Mouse (Mus musculus) Muller cell, postnatal 12 days (primary cell): ENCODE results near the gene Ppp2r3a.
A peak's percentile ranks its signal among the peaks of the same experiment; 100 is the strongest.

Source experiments
- DNase-seq: peaks from one replicate; pipeline ENCODE4 v3.0.0-alpha.2; 2015; ENCODE audit errors: inconsistent ontology term

Gene Ppp2r3a

GRCm38 (mm10) chr9:101252541-101252940 lies 946 bp upstream of the Ppp2r3a start:
- DNase-seq = no peak

- peak; percentile 92 for DNase-seq
Measured at GRCm38 (mm10) chr9:101250981-101251643, 483 bp downstream of the Ppp2r3a start.

GRCm38 (mm10) chr9:101250486-101250885 lies 1.1 kb downstream of the Ppp2r3a start:
- DNase-seq = peak; percentile 32

GRCm38 (mm10) chr9:101249626-101250025 lies 2.0 kb downstream of the Ppp2r3a start:
- no peak for DNase-seq

- DNase-seq = no peak
Measured at GRCm38 (mm10) chr9:101247541-101247940, 4.1 kb downstream of the Ppp2r3a start.

GRCm38 (mm10) chr9:101245493-101245892 lies 6.1 kb downstream of the Ppp2r3a start:
- DNase-seq = no peak

DNA sequence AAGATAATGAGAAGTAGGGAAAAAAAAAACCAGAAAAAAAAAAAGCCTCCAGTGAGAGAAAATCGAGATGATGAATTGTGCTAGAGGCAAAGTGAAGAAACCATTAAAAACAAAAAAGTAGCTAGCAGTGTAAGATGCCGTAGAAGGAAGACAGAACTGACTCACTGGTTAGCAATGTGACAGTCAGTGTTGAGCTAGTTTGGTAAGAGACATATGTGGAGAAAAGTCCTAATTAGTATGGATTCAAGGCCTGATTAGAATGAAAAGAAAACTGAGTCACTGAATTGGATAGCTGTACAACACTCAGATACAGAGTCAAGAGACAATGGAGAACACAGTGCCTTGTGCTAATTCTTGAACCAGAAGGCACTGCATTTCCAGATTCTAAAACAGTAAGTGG lies 7.9 kb downstream of the Ppp2r3a start:
- DNase-seq = peak; percentile 83

GRCm38 (mm10) chr9:101240161-101240560 lies 11.4 kb downstream of the Ppp2r3a start:
- no peak for DNase-seq

- DNase-seq = no peak
Measured at GRCm38 (mm10) chr9:101235786-101236185, 15.8 kb downstream of the Ppp2r3a start.

GRCm38 (mm10) chr9:101232034-101232433 lies 19.6 kb downstream of the Ppp2r3a start:
- no peak for DNase-seq

GRCm38 (mm10) chr9:101230028-101230427 lies 21.6 kb downstream of the Ppp2r3a start:
- DNase-seq = no peak

- DNase-seq = peak; percentile 53
Measured at GRCm38 (mm10) chr9:101228892-101229291, 22.7 kb downstream of the Ppp2r3a start.

DNA sequence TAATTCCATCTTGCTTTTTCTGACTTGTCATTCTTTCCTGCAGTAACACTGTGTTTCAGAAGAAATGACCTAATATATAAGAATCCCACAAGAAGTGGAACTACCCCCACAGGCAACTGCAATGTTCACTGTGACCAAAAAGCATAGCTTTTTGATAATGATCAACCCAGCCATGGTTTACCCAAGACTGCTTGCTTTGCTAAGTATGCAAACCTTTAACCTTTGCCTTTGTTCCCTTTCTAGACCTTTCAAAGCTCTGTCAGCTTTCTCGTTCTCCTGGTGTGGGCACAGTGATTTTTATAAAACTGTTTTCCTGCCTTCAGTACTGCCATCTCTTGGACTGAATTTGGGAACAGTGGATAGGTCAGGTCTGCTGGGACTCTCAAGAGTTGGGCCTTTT lies 43.6 kb downstream of the Ppp2r3a start:
- DNase-seq = no peak

DNA sequence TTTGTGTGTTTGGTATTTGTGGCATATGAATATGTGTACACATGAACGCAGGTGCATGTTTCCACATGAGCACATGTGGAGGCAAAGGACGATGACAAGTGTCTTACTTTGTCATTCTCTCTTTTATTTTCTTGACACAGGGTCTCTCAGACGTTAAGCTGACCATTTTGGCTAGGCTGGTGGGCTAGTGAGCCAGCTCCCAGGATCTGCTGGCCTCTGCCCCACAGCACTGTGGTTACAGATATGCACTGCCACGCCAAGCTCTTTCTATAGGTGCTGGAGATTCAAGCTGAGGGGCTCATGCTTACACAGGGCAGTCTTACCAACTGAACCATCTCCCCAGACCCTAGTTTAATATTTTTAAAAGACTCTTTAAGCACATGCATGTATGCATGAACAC lies 45.1 kb downstream of the Ppp2r3a start:
- DNase-seq = no peak

DNA sequence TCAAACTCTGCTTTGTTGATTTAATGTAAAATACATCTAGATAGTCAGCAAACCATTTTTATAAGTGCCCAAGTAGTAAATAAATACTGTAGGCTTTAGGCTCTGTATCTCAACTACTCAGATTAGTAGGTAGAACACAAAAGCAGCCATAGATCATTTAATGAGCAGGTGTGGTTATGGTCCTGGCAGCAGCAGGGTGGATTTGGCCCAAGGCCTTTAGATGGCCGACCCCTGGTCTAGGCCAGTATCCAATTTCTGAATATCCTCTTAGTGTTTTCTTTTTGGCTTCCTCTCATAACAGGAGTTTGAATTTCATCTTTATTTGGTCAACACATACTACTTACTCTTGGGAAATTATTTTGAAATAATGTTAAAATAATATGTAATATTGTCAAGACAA lies 46.4 kb downstream of the Ppp2r3a start:
- DNase-seq = no peak

DNA sequence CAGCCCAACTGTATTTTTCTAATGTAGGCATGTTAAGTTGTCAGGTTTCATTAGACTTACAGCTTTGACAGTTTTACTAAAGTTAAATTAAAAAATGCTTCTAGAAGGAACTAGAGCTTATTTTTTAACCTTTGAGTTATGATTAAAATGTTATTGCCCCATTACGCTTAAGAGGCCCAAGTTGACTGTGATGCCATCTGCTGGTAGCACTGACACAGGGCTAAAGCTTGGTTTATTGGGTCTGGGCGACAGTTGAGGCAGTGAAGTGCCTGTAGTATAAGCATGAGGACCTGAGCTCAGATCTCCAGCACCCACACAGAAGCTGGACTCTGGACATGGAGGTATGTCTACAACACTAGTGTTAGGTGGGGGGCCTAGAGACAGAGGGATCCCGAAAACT lies 47.5 kb downstream of the Ppp2r3a start:
- no peak for DNase-seq

DNA sequence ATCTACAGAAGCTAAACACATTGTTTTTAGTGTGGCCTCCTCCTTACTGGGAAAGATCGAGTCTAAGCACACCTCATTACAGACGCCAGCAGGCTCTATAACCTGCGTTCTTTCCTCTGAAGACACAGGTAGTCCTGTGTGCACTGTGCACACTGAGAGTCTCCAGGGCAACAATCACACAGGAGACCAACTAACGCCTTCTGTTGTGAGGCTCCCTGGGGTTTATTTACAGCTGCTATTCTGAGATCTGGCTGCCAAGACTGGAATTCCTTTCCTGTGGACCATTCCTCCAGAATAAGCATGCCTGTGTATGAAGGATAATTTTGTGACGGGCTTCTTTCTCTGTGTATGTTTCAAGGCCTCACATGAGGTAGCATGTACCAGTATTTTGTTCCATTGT lies 51.0 kb downstream of the Ppp2r3a start:
- DNase-seq = peak; percentile 36

DNA sequence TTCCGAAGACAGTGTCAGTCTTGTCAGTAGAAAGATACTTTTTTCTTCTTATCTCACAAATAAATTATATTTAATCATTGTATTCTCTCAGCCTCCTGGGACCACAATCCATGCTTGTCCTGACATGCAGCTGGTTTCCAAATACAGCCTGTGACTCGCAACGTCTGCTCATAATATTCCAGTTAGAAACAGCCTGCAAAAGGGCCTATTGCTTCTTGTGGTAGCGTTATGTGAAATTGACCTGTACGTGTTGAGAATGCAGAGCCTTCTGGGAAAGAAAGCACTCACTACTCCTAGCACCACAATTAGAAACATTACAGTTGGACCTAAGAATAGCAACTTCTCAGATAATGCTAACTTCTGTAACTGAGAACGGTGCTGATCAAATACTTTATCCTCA lies 52.8 kb downstream of the Ppp2r3a start:
- no peak for DNase-seq

GRCm38 (mm10) chr9:101198261-101198660 lies 53.3 kb downstream of the Ppp2r3a start:
- DNase-seq = no peak

- peak; percentile 85 for DNase-seq
Measured at GRCm38 (mm10) chr9:101181962-101182701, 69.5 kb downstream of the Ppp2r3a start.

GRCm38 (mm10) chr9:101181291-101181690 lies 70.3 kb downstream of the Ppp2r3a start:
- DNase-seq = peak; percentile 12

DNA sequence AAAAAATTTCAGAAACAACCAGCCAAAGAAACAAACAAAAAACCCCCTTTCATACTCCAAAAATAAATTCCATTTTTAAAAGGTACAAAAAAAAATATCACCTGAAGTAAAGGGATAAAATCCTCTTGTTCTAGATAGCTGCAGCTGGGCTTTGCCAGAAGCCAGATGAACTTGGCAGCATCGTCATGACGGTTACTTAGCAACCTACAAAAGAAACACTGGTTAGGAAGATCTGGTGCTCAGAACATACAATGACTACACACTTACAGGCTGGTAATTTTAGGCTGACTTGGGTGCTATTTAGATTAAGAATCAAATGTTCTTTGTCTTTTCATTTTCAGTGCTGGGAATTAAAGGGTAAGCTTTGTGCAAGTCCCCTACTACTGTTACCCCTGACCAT lies 71.4 kb downstream of the Ppp2r3a start:
- DNase-seq = peak; percentile 28

DNA sequence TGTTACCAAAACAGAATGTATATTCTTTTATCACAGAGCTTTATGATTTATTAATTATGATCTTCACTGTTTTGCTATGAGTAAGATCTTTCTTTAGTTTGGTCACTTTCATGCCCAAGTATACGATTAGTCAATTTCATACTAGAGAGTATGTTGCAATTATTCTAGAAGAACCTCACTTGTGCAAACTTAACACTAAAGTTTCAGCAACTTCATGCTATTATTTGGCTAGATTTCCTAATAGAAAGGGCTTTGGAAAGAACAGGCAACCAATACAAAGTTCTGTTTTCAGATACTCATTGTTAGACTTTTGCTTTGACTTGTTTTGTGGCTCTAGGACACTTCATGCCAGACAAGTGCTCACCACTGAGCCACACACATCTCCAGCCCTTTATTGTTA lies 91.0 kb downstream of the Ppp2r3a start:
- no peak for DNase-seq
